Mouse (Mus musculus) C2C12 (cell line): ENCODE measurements around the gene Msi2.

Source experiments
- CEBPB ChIP-seq: IDR thresholded peaks from one replicate; pipeline ENCODE4 v1.6.1; 2011; ENCODE audit warnings: low read depth, mild to moderate bottlenecking, control low read depth, moderate library complexity
- CTCF ChIP-seq: IDR thresholded peaks from one replicate; pipeline ENCODE4 v1.5.1; 2011; ENCODE audit not compliant: control insufficient read depth, insufficient read depth, insufficient read length
- FOSL1 ChIP-seq: IDR thresholded peaks from one replicate; pipeline ENCODE4 v1.8.0; 2011; ENCODE audit warnings: mild to moderate bottlenecking, low read length; ENCODE audit not compliant: poor library complexity, insufficient read depth, severe bottlenecking
- MAX ChIP-seq: IDR thresholded peaks from one replicate; pipeline ENCODE4 v1.6.1; 2011; ENCODE audit warnings: mild to moderate bottlenecking, control low read depth
- MYOD1 ChIP-seq: IDR thresholded peaks from one replicate; pipeline ENCODE4 v1.6.1; 2011; ENCODE audit warnings: low read depth; ENCODE audit not compliant: control insufficient read depth, insufficient read length
- USF1 ChIP-seq: IDR thresholded peaks from one replicate; pipeline ENCODE4 v1.6.1; 2011; ENCODE audit warnings: low read depth, mild to moderate bottlenecking, control low read depth, moderate library complexity

DNA sequence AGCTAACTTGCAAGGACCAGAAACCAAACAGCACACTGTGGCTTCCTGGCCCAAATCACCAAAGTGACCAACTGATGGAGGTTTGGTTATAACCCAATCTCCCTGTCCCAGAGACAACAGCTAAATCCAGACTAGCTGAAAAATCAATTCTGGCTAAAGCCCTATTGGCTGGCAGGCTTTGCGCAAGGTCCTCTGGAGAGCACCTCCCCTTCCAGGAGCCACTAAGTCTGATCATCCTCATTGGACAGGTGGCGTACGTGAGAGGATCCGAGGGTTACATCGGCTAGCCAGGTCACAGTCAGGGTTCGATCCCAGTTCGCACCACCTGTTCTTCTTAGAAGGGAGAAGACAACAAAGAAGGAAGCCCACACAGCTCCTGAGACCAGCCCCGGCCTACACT, 29.7 kb downstream of the Msi2 start:
- TF ChIP-seq CTCF = no peak
- TF ChIP-seq MYOD1 = no peak
- no peak for TF ChIP-seq MAX
- TF ChIP-seq FOSL1 = no peak
- no peak for TF ChIP-seq USF1
- TF ChIP-seq CEBPB = no peak
